Mouse (Mus musculus): ENCODE data around the gene Adck2.

DNA sequence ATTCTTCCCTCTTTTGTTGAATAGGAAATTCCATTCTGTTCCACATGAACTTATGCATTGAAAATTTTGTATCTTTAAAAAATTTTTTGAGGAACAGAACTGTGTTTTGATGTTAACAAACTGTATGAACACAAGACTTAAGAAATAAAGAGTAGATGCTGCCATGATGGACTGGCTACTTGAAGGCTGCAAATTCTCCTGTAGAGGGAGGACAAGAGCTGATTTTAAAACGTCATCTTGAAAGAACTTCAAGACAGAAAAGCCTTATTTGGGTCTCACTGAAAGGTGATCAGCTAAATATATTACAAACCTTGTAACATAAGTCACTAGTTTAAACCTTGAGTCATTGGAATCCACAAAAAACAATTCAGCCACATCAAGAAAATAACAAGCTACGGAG is 36.5 kb downstream of the Adck2 start:
- TF ChIP-seq CTCF (IDR thresholded peaks at IDR 0.05; ENCODE audit: borderline replicate concordance, insufficient read depth, low read depth, low read length) (no peak), POLR2A (IDR thresholded peaks at IDR 0.05; ENCODE audit: borderline replicate concordance, insufficient read depth, low read length) (no peak)
